Mouse (Mus musculus): ENCODE results near the gene Aoc3. TPM values are rescaled to one million over a fixed set of nuclear protein-coding genes. Genes with fewer than 3 reads are reported as not detected.
"Not testable (repeated sequence)": the region's sequence is repeated elsewhere in the genome, so short reads cannot be mapped to it uniquely, and the experiment has no call there.

The Aoc3 gene
- polyA plus RNA-seq, 1 experiment: 0.07 TPM

- TF ChIP-seq CTCF (IDR thresholded peaks at IDR 0.05; ENCODE audit: control insufficient read depth, insufficient read depth, insufficient read length) (no peak), USF1 (IDR thresholded peaks at IDR 0.05; ENCODE audit: low read depth) (no peak), FOSL1 (IDR thresholded peaks at IDR 0.05; ENCODE audit: insufficient read depth, low read length, poor library complexity, severe bottlenecking) (no peak), MYOD1 (IDR thresholded peaks at IDR 0.05; ENCODE audit: control insufficient read depth, insufficient read length, low read depth) (no peak), MAX (IDR thresholded peaks at IDR 0.05) (no peak), CEBPB (IDR thresholded peaks at IDR 0.05; ENCODE audit: low read depth) (no peak), MYOG (IDR thresholded peaks at IDR 0.05; ENCODE audit: control insufficient read depth, extremely low read depth, insufficient read length) (no peak)
- Histone ChIP-seq H3ac (ENCODE audit: control insufficient read depth, insufficient read length, low read depth) (no peak overlapping the region), H3K27me3 (ENCODE audit: control insufficient read depth, insufficient read depth, insufficient read length) (no peaks in the 10 kb centered on the region), H3K4me3 (ENCODE audit: insufficient read depth, poor library complexity, severe bottlenecking) (no peak overlapping the region), H3K79me2 (ENCODE audit: control insufficient read depth, insufficient read depth) (no peaks in the 10 kb centered on the region), H3K79me3 (ENCODE audit: low read depth) (no peaks in the 10 kb centered on the region), H3K36me3 (ENCODE audit: control insufficient read depth, insufficient read depth) (peaks cover 11% of the 10 kb centered on the region)
These were observed 1.3 kb upstream of the Aoc3 start for GRCm38 (mm10) chr11:101328941-101329635.

GRCm38 (mm10) chr11:101330961-101331360 lies 556 bp downstream of the Aoc3 start:
- H3ac ChIP-seq (ENCODE audit: control insufficient read depth, insufficient read length, low read depth); H3K27me3 ChIP-seq (ENCODE audit: control insufficient read depth, insufficient read depth, insufficient read length); H3K4me3 ChIP-seq (ENCODE audit: insufficient read depth, poor library complexity, severe bottlenecking); H3K36me3 ChIP-seq (ENCODE audit: control insufficient read depth, insufficient read depth); H3K79me2 ChIP-seq (ENCODE audit: control insufficient read depth, insufficient read depth); H3K79me3 ChIP-seq (ENCODE audit: low read depth): not testable (repeated sequence)

- no peaks in the 10 kb centered on the region for H3K36me3 ChIP-seq (ENCODE audit: control insufficient read depth, insufficient read depth)
- no peak overlapping the region for H3K4me3 ChIP-seq (ENCODE audit: insufficient read depth, poor library complexity, severe bottlenecking)
- H3ac ChIP-seq (ENCODE audit: control insufficient read depth, insufficient read length, low read depth): no peak overlapping the region
- no peaks in the 10 kb centered on the region for H3K27me3 ChIP-seq (ENCODE audit: control insufficient read depth, insufficient read depth, insufficient read length)
- no peaks in the 10 kb centered on the region for H3K79me3 ChIP-seq (ENCODE audit: low read depth)
- TF ChIP-seq MYOD1 (IDR thresholded peaks at IDR 0.05; ENCODE audit: control insufficient read depth, insufficient read length, low read depth) (no peak), USF1 (IDR thresholded peaks at IDR 0.05; ENCODE audit: low read depth) (no peak), MAX (IDR thresholded peaks at IDR 0.05) (no peak), FOSL1 (IDR thresholded peaks at IDR 0.05; ENCODE audit: insufficient read depth, low read length, poor library complexity, severe bottlenecking) (no peak), CEBPB (IDR thresholded peaks at IDR 0.05; ENCODE audit: low read depth) (no peak)
- H3K79me2 ChIP-seq (ENCODE audit: control insufficient read depth, insufficient read depth): no peaks in the 10 kb centered on the region
These were observed 2.1 kb downstream of the Aoc3 start for GRCm38 (mm10) chr11:101332537-101332936.

- H3K36me3 ChIP-seq (ENCODE audit: control insufficient read depth, insufficient read depth): no peaks in the 10 kb centered on the region
- H3K79me3 ChIP-seq (ENCODE audit: low read depth): no peaks in the 10 kb centered on the region
- H3ac ChIP-seq (ENCODE audit: control insufficient read depth, insufficient read length, low read depth): no peak overlapping the region
- no peaks in the 10 kb centered on the region for H3K79me2 ChIP-seq (ENCODE audit: control insufficient read depth, insufficient read depth)
- no peak overlapping the region for H3K4me3 ChIP-seq (ENCODE audit: insufficient read depth, poor library complexity, severe bottlenecking)
- TF ChIP-seq MYOG (IDR thresholded peaks at IDR 0.05; ENCODE audit: control insufficient read depth, extremely low read depth, insufficient read length) (no peak), USF1 (IDR thresholded peaks at IDR 0.05; ENCODE audit: low read depth) (no peak), CTCF (IDR thresholded peaks at IDR 0.05; ENCODE audit: control insufficient read depth, insufficient read depth, insufficient read length) (no peak), MYOD1 (IDR thresholded peaks at IDR 0.05; ENCODE audit: control insufficient read depth, insufficient read length, low read depth) (no peak), MAX (IDR thresholded peaks at IDR 0.05) (no peak), CEBPB (IDR thresholded peaks at IDR 0.05; ENCODE audit: low read depth) (no peak), FOSL1 (IDR thresholded peaks at IDR 0.05; ENCODE audit: insufficient read depth, low read length, poor library complexity, severe bottlenecking) (no peak)
- no peaks in the 10 kb centered on the region for H3K27me3 ChIP-seq (ENCODE audit: control insufficient read depth, insufficient read depth, insufficient read length)
These were observed 3.6 kb downstream of the Aoc3 start for GRCm38 (mm10) chr11:101334023-101334422.

- no peak for TF ChIP-seq CEBPB (IDR thresholded peaks at IDR 0.05; ENCODE audit: low read depth)
- TF ChIP-seq MAX (IDR thresholded peaks at IDR 0.05): no peak
- no peak for TF ChIP-seq MYOG (IDR thresholded peaks at IDR 0.05; ENCODE audit: control insufficient read depth, extremely low read depth, insufficient read length)
- TF ChIP-seq CTCF (IDR thresholded peaks at IDR 0.05; ENCODE audit: control insufficient read depth, insufficient read depth, insufficient read length): no peak
- TF ChIP-seq USF1 (IDR thresholded peaks at IDR 0.05; ENCODE audit: low read depth): no peak
- TF ChIP-seq FOSL1 (IDR thresholded peaks at IDR 0.05; ENCODE audit: insufficient read depth, low read length, poor library complexity, severe bottlenecking): no peak
- no peak for TF ChIP-seq MYOD1 (IDR thresholded peaks at IDR 0.05; ENCODE audit: control insufficient read depth, insufficient read length, low read depth)
- Histone ChIP-seq H3K27me3 (ENCODE audit: control insufficient read depth, insufficient read depth, insufficient read length) (no peaks in the 10 kb centered on the region), H3K79me2 (ENCODE audit: control insufficient read depth, insufficient read depth) (no peaks in the 10 kb centered on the region), H3ac (ENCODE audit: control insufficient read depth, insufficient read length, low read depth) (no peak overlapping the region), H3K4me3 (ENCODE audit: insufficient read depth, poor library complexity, severe bottlenecking) (no peak overlapping the region), H3K79me3 (ENCODE audit: low read depth) (no peaks in the 10 kb centered on the region), H3K36me3 (ENCODE audit: control insufficient read depth, insufficient read depth) (no peaks in the 10 kb centered on the region)
These were observed 4.1 kb downstream of the Aoc3 start for GRCm38 (mm10) chr11:101334516-101334915.

GRCm38 (mm10) chr11:101335685-101336084 lies 5.3 kb downstream of the Aoc3 start:
- Histone ChIP-seq H3K79me3 (ENCODE audit: low read depth) (no peaks in the 10 kb centered on the region), H3K36me3 (ENCODE audit: control insufficient read depth, insufficient read depth) (no peaks in the 10 kb centered on the region), H3K4me3 (ENCODE audit: insufficient read depth, poor library complexity, severe bottlenecking) (no peak overlapping the region), H3K27me3 (ENCODE audit: control insufficient read depth, insufficient read depth, insufficient read length) (no peaks in the 10 kb centered on the region), H3ac (ENCODE audit: control insufficient read depth, insufficient read length, low read depth) (no peak overlapping the region), H3K79me2 (ENCODE audit: control insufficient read depth, insufficient read depth) (no peaks in the 10 kb centered on the region)
- TF ChIP-seq USF1 (IDR thresholded peaks at IDR 0.05; ENCODE audit: low read depth) (no peak), MYOG (IDR thresholded peaks at IDR 0.05; ENCODE audit: control insufficient read depth, extremely low read depth, insufficient read length) (no peak), CEBPB (IDR thresholded peaks at IDR 0.05; ENCODE audit: low read depth) (no peak), CTCF (IDR thresholded peaks at IDR 0.05; ENCODE audit: control insufficient read depth, insufficient read depth, insufficient read length) (no peak), MYOD1 (IDR thresholded peaks at IDR 0.05; ENCODE audit: control insufficient read depth, insufficient read length, low read depth) (no peak), FOSL1 (IDR thresholded peaks at IDR 0.05; ENCODE audit: insufficient read depth, low read length, poor library complexity, severe bottlenecking) (no peak)

Data from C2C12 (cell line).